Mouse (Mus musculus): ENCODE data around the gene Spata19. TPM values are rescaled to one million over a fixed set of nuclear protein-coding genes. Genes with fewer than 3 reads are reported as not detected.
A peak's percentile ranks its signal among the peaks of the same experiment; 100 is the strongest.

The Spata19 gene
- polyA plus RNA-seq, 1 experiment from 2014 or later = not detected

DNA sequence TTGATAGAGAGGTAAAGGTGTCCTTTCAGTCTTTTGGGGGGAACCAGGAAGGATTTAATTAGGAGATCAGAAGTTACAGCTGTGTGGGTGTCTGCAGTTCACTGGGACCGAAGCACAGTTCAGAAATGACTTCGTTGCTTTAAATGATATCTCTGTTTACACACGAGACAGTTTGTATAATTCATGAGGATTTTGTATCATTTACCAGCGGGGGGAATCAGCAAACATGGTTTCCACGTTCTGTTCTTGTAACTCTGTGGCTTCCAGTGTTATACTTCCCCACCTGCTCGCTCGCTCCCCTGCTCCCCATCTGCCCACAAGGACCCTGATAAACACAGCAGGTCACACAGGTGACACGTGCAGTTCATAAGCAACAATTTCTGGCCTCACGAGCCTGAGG is 39.3 kb downstream of the Spata19 start:
- Histone ChIP-seq H3K9me3 (no peaks in the 10 kb centered on the region), H3K4me1 (0 out of 2 replicates have a peak, but pooled peaks cover 5% of the 10 kb centered on the region), H3K4me3 (no peak overlapping the region), H3K4me2 (replicated peaks) (no peak overlapping the region), H3K9ac (no peak overlapping the region), H3K27ac (no peak overlapping the region), H3K27me3 (0 out of 2 replicates have a peak, but pooled peaks cover 2% of the 10 kb centered on the region), H3K36me3 (no peaks in the 10 kb centered on the region)
- no peak for ATAC-seq (ENCODE audit: low FRiP score, low read depth)
- WGBS = 71% methylated on average over 9 of the region's 9 CpGs

DNA sequence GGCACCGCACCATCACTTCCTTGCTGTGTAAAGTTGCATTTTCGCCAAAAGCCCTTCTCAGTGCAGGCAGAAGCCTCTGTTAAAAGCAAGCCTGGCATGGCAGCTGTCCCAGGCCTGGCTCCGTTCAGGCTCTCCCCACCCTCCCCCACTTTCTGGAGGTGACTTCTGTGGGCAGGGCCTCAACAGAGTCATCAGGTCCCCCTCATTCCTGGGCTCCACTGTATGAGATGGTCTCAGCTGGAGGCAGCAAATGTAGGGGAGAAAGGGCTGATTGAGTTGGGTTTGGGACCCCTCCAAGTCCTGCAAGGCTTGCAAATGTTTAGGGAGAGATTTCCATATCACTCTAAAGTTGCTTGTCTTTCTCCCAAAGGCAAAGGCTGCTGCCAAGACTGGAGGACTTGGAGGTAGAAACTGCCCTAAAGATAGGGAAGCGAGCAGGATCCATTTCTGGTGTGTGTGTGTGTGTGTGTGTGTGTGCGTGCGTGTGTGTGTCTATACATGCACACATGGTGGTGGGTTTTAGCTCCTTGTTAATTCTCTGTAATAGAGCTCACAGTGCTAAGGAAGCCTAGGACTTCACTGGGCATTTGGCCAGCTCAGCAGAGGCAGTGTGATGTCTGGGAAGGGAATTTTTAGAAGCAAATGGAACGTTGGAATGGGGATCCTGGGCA is 40.9 kb downstream of the Spata19 start:
- Histone ChIP-seq H3K4me2 (replicated peaks) (no peak overlapping the region), H3K4me3 (no peak overlapping the region), H3K4me1 (0 out of 2 replicates have a peak, but pooled peaks cover 5% of the 10 kb centered on the region)

DNA sequence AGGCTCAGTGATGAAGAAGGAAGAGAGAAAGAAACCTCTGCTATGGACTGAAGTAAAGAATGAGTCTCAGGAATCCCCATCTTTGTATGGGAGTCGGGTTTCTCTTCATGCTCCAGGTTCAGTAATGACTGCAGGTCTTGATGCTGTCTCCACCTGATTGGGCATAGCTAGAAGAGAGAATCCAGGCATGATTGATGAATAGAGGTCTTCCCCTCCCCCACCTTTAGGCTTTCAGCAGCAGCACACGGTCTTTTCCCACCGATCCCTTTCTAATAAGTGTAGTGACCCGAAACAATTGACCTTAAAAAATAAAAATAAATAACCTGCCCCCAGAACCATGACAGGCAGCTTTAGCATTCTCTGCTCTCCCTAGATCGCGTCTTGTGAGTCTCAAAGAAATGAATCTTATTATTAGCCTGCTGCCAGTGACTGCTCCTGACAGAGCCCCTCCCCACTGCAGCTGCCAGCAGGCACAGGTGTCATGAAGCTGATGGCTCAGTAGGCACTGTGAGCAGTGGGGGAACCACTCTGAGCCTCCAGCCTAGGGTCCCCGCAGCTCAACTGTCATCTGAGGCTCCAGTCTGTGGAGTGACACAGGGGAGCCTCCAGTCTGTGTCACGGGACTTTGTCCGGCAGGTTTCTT is 53.3 kb downstream of the Spata19 start:
- H3K36me3 ChIP-seq = no peaks in the 10 kb centered on the region
- no peaks in the 10 kb centered on the region for H3K4me1 ChIP-seq
- no peak overlapping the region for H3K4me3 ChIP-seq
- no peak overlapping the region for H3K27ac ChIP-seq
- H3K9ac ChIP-seq = no peak overlapping the region
- H3K9me3 ChIP-seq = no peaks in the 10 kb centered on the region
- H3K27me3 ChIP-seq = no peaks in the 10 kb centered on the region
- 46% methylated on average over 9 of the region's 9 CpGs for WGBS
- no peak for ATAC-seq (ENCODE audit: low FRiP score, low read depth)
- no peak overlapping the region for H3K4me2 ChIP-seq (replicated peaks)

More for the DNA sequence above, 40.9 kb downstream of the Spata19 start:
- no peaks in the 10 kb centered on the region for H3K36me3 ChIP-seq
- no peak overlapping the region for H3K9ac ChIP-seq
- H3K27me3 ChIP-seq = 0 out of 2 replicates have a peak, but pooled peaks cover 2% of the 10 kb centered on the region
- peak; percentile 76 for ATAC-seq (ENCODE audit: low FRiP score, low read depth)
- WGBS = 65% methylated on average over 7 of the region's 7 CpGs
- H3K9me3 ChIP-seq = no peaks in the 10 kb centered on the region
- H3K27ac ChIP-seq = no peak overlapping the region

Other genes with a start within 250 kb of the Spata19 start
- 141 and 144 TPM in 2 replicates for gene Jam3, start 241.4 kb upstream of the Spata19 start, polyA plus RNA-seq (2015; fragmentation: Nextera tagmentation; extraction: Ambion mirVana)
- 3.6 and 3.7 TPM in 2 replicates for gene Igsf9b, start 97.6 kb upstream of the Spata19 start, polyA plus RNA-seq (2015; fragmentation: Nextera tagmentation; extraction: Ambion mirVana)